Mouse (Mus musculus): Measurements from ENCODE around the gene Wars. TPM values are rescaled to one million over a fixed set of nuclear protein-coding genes. Genes with fewer than 3 reads are reported as not detected.
"Not testable (repeated sequence)": the region's sequence is repeated elsewhere in the genome, so short reads cannot be mapped to it uniquely, and the experiment has no call there.

The Wars gene
- polyA plus RNA-seq, 1 experiment from 2014 or later = 101 TPM

- H3K27ac ChIP-seq (ENCODE audit: low read depth, low read length) = no peak overlapping the region
- H3K9ac ChIP-seq (ENCODE audit: low read length) = no peak overlapping the region
- 89% methylated on average over 8 of the region's 8 CpGs for WGBS
- no peaks in the 10 kb centered on the region for H3K9me3 ChIP-seq (replicated peaks; ENCODE audit: control insufficient read depth, low read length)
- no peak overlapping the region for H3K4me3 ChIP-seq (ENCODE audit: low read depth, low read length)
- ATAC-seq = no peak
- H3K27me3 ChIP-seq (replicated peaks; ENCODE audit: control insufficient read depth, insufficient read depth, low read length) = no peaks in the 10 kb centered on the region
- no peaks in the 10 kb centered on the region for H3K4me1 ChIP-seq (ENCODE audit: control insufficient read depth, insufficient read depth, low read length)
- H3K4me2 ChIP-seq (ENCODE audit: low read length) = no peak overlapping the region
- no peak for DNase-seq (ENCODE audit: low spot score)
- H3K36me3 ChIP-seq (ENCODE audit: control insufficient read depth, insufficient read depth, low read length) = peaks cover 27% of the 10 kb centered on the region
These were observed 37.8 kb downstream of the Wars start for GRCm38 (mm10) chr12:108856186-108856585.

GRCm38 (mm10) chr12:108855081-108855480 lies 38.9 kb downstream of the Wars start:
- peaks cover 16% of the 10 kb centered on the region; the same call in 1 of the 2 replicates for H3K36me3 ChIP-seq (ENCODE audit: control insufficient read depth, insufficient read depth, low read length)
- 91% methylated on average over 10 of the region's 10 CpGs for WGBS
- no peak overlapping the region for H3K4me2 ChIP-seq (ENCODE audit: low read length)
- no peak for ATAC-seq
- no peak overlapping the region for H3K27ac ChIP-seq (ENCODE audit: low read depth, low read length)
- H3K4me1 ChIP-seq (ENCODE audit: control insufficient read depth, insufficient read depth, low read length) = no peaks in the 10 kb centered on the region
- no peak overlapping the region for H3K9ac ChIP-seq (ENCODE audit: low read length)
- no peak for DNase-seq (ENCODE audit: low spot score)
- H3K27me3 ChIP-seq (replicated peaks; ENCODE audit: control insufficient read depth, insufficient read depth, low read length) = no peaks in the 10 kb centered on the region
- H3K9me3 ChIP-seq (replicated peaks; ENCODE audit: control insufficient read depth, low read length) = no peaks in the 10 kb centered on the region
- no peak overlapping the region for H3K4me3 ChIP-seq (ENCODE audit: low read depth, low read length)

- Histone ChIP-seq H3K9me3 (replicated peaks; ENCODE audit: control insufficient read depth, low read length) (no peaks in the 10 kb centered on the region), H3K4me2 (ENCODE audit: low read length) (no peak overlapping the region), H3K27me3 (replicated peaks; ENCODE audit: control insufficient read depth, insufficient read depth, low read length) (no peaks in the 10 kb centered on the region), H3K9ac (ENCODE audit: low read length) (no peak overlapping the region), H3K4me3 (ENCODE audit: low read depth, low read length) (no peak overlapping the region), H3K4me1 (ENCODE audit: control insufficient read depth, insufficient read depth, low read length) (no peaks in the 10 kb centered on the region), H3K36me3 (ENCODE audit: control insufficient read depth, insufficient read depth, low read length) (peaks cover 8% of the 10 kb centered on the region; the same call in 1 of the 2 replicates), H3K27ac (ENCODE audit: low read depth, low read length) (no peak overlapping the region)
- no peak for ATAC-seq
- no peak for DNase-seq (ENCODE audit: low spot score)
- 87% methylated on average over 8 of the region's 8 CpGs for WGBS
These were observed 41.2 kb downstream of the Wars start for GRCm38 (mm10) chr12:108852822-108853221.

GRCm38 (mm10) chr12:108850886-108851285 lies 43.1 kb downstream of the Wars start:
- H3K4me2 ChIP-seq (ENCODE audit: low read length) = no peak overlapping the region
- H3K27ac ChIP-seq (ENCODE audit: low read depth, low read length) = no peak overlapping the region
- no peak overlapping the region for H3K9ac ChIP-seq (ENCODE audit: low read length)
- ATAC-seq (no peak), DNase-seq (ENCODE audit: low spot score) (no peak)
- H3K27me3 ChIP-seq (replicated peaks; ENCODE audit: control insufficient read depth, insufficient read depth, low read length) = no peaks in the 10 kb centered on the region
- no peak overlapping the region for H3K4me3 ChIP-seq (ENCODE audit: low read depth, low read length)
- no peaks in the 10 kb centered on the region for H3K9me3 ChIP-seq (replicated peaks; ENCODE audit: control insufficient read depth, low read length)
- no peaks in the 10 kb centered on the region for H3K4me1 ChIP-seq (ENCODE audit: control insufficient read depth, insufficient read depth, low read length)
- peaks cover 6% of the 10 kb centered on the region; the same call in 1 of the 2 replicates for H3K36me3 ChIP-seq (ENCODE audit: control insufficient read depth, insufficient read depth, low read length)
- 89% methylated on average over 8 of the region's 8 CpGs for WGBS

- Histone ChIP-seq H3K27ac (ENCODE audit: low read depth, low read length) (no peak overlapping the region), H3K9ac (ENCODE audit: low read length) (no peak overlapping the region), H3K4me2 (ENCODE audit: low read length) (no peak overlapping the region), H3K27me3 (replicated peaks; ENCODE audit: control insufficient read depth, insufficient read depth, low read length) (no peaks in the 10 kb centered on the region), H3K9me3 (replicated peaks; ENCODE audit: control insufficient read depth, low read length) (no peaks in the 10 kb centered on the region), H3K4me3 (ENCODE audit: low read depth, low read length) (no peak overlapping the region), H3K36me3 (ENCODE audit: control insufficient read depth, insufficient read depth, low read length) (peaks cover under 1% of the 10 kb centered on the region; the same call in 1 of the 2 replicates), H3K4me1 (ENCODE audit: control insufficient read depth, insufficient read depth, low read length) (no peaks in the 10 kb centered on the region)
- WGBS = 73% methylated on average over 8 of the region's 8 CpGs
- DNase-seq (ENCODE audit: low spot score) = no peak
- ATAC-seq = no peak
These were observed 43.8 kb downstream of the Wars start for GRCm38 (mm10) chr12:108850129-108850528.

- ATAC-seq (no peak), DNase-seq (ENCODE audit: low spot score) (no peak)
- no peaks in the 10 kb centered on the region for H3K27me3 ChIP-seq (replicated peaks; ENCODE audit: control insufficient read depth, insufficient read depth, low read length)
- H3K27ac ChIP-seq (ENCODE audit: low read depth, low read length) = no peak overlapping the region
- 90% methylated on average over 4 of the region's 4 CpGs for WGBS
- no peaks in the 10 kb centered on the region for H3K9me3 ChIP-seq (replicated peaks; ENCODE audit: control insufficient read depth, low read length)
- no peaks in the 10 kb centered on the region for H3K4me1 ChIP-seq (ENCODE audit: control insufficient read depth, insufficient read depth, low read length)
- H3K4me3 ChIP-seq (ENCODE audit: low read depth, low read length) = no peak overlapping the region
- H3K4me2 ChIP-seq (ENCODE audit: low read length) = no peak overlapping the region
- H3K9ac ChIP-seq (ENCODE audit: low read length) = no peak overlapping the region
- H3K36me3 ChIP-seq (ENCODE audit: control insufficient read depth, insufficient read depth, low read length) = peaks cover 6% of the 10 kb centered on the region; the same call in 1 of the 2 replicates
These were observed 44.4 kb downstream of the Wars start for GRCm38 (mm10) chr12:108849488-108850022.

GRCm38 (mm10) chr12:108848033-108848432 lies 45.9 kb downstream of the Wars start:
- not testable (repeated sequence) for DNase-seq (ENCODE audit: low spot score); H3K27me3 ChIP-seq (replicated peaks; ENCODE audit: control insufficient read depth, insufficient read depth, low read length); H3K9ac ChIP-seq (ENCODE audit: low read length); H3K9me3 ChIP-seq (replicated peaks; ENCODE audit: control insufficient read depth, low read length); H3K4me3 ChIP-seq (ENCODE audit: low read depth, low read length); ATAC-seq; H3K4me1 ChIP-seq (ENCODE audit: control insufficient read depth, insufficient read depth, low read length); H3K27ac ChIP-seq (ENCODE audit: low read depth, low read length); H3K4me2 ChIP-seq (ENCODE audit: low read length)
- 85% methylated on average over 3 of the region's 3 CpGs for WGBS
- peaks cover 15% of the 10 kb centered on the region; the same call in 1 of the 2 replicates for H3K36me3 ChIP-seq (ENCODE audit: control insufficient read depth, insufficient read depth, low read length)

GRCm38 (mm10) chr12:108842663-108843062 lies 51.3 kb downstream of the Wars start:
- ATAC-seq (no peak), DNase-seq (ENCODE audit: low spot score) (no peak)
- H3K9ac ChIP-seq (ENCODE audit: low read length) = no peak overlapping the region
- H3K4me3 ChIP-seq (ENCODE audit: low read depth, low read length) = no peak overlapping the region
- no peak overlapping the region for H3K4me2 ChIP-seq (ENCODE audit: low read length)
- no peak overlapping the region for H3K27ac ChIP-seq (ENCODE audit: low read depth, low read length)
- WGBS = 93% methylated on average over 7 of the region's 7 CpGs
- H3K36me3 ChIP-seq (ENCODE audit: control insufficient read depth, insufficient read depth, low read length) = peaks cover 37% of the 10 kb centered on the region
- no peaks in the 10 kb centered on the region for H3K27me3 ChIP-seq (replicated peaks; ENCODE audit: control insufficient read depth, insufficient read depth, low read length)
- H3K4me1 ChIP-seq (ENCODE audit: control insufficient read depth, insufficient read depth, low read length) = peaks cover 2% of the 10 kb centered on the region
- H3K9me3 ChIP-seq (replicated peaks; ENCODE audit: control insufficient read depth, low read length) = no peaks in the 10 kb centered on the region

GRCm38 (mm10) chr12:108841181-108841580 lies 52.8 kb downstream of the Wars start:
- Histone ChIP-seq H3K4me2 (ENCODE audit: low read length) (no peak overlapping the region), H3K27me3 (replicated peaks; ENCODE audit: control insufficient read depth, insufficient read depth, low read length) (no peaks in the 10 kb centered on the region), H3K9me3 (replicated peaks; ENCODE audit: control insufficient read depth, low read length) (no peaks in the 10 kb centered on the region), H3K4me3 (ENCODE audit: low read depth, low read length) (no peak overlapping the region), H3K27ac (ENCODE audit: low read depth, low read length) (no peak overlapping the region), H3K9ac (ENCODE audit: low read length) (no peak overlapping the region), H3K36me3 (ENCODE audit: control insufficient read depth, insufficient read depth, low read length) (peaks cover 37% of the 10 kb centered on the region), H3K4me1 (ENCODE audit: control insufficient read depth, insufficient read depth, low read length) (peaks cover 12% of the 10 kb centered on the region)
- DNase-seq (ENCODE audit: low spot score) = peak; percentile 13
- 93% methylated on average over 6 of the region's 6 CpGs for WGBS
- no peak for ATAC-seq
